Mouse (Mus musculus) liver, postnatal 0 days (tissue): ENCODE measurements around the gene Myh9. TPM values are rescaled to one million over a fixed set of nuclear protein-coding genes. Genes with fewer than 3 reads are reported as not detected.
A peak's percentile ranks its signal among the peaks of the same experiment; 100 is the strongest.

Source experiments
- ATAC-seq: fragments of 200-750 bp; cut with Nextera tagmentation; 2 replicates; pipeline ENCODE4 v1.8.0; 2017; ENCODE audit warnings: mild to moderate bottlenecking, moderate library complexity
- DNase-seq: peaks from one replicate; pipeline ENCODE4 v3.0.0-alpha.2; 2016
- H3K27ac ChIP-seq: fragments of 300-500 bp; sonication (generic); 2 replicates; pipeline ENCODE4 v1.5.1; 2014; ENCODE audit warnings: antibody characterized with exemption, moderate library complexity, mild to moderate bottlenecking, low read depth
- H3K27me3 ChIP-seq: fragments of 300-500 bp; sonication (generic); 2 replicates; pipeline ENCODE4 v1.6.1; 2014; ENCODE audit warnings: low read length, control low read depth, mixed read lengths; ENCODE audit not compliant: insufficient read depth
- H3K36me3 ChIP-seq: fragments of 300-500 bp; sonication (generic); replicated peaks from 2 replicates; pipeline ENCODE4 v1.6.1; 2014; ENCODE audit warnings: mild to moderate bottlenecking, control low read depth, low read length, moderate library complexity, mixed read lengths; ENCODE audit not compliant: insufficient read depth
- H3K4me1 ChIP-seq: fragments of 300-500 bp; sonication (generic); 2 replicates; pipeline ENCODE4 v1.6.1; 2014; ENCODE audit warnings: antibody characterized with exemption, mild to moderate bottlenecking, control low read depth; ENCODE audit not compliant: insufficient read depth
- H3K4me2 ChIP-seq: fragments of 300-500 bp; sonication (generic); 2 replicates; pipeline ENCODE4 v1.6.1; 2014; ENCODE audit warnings: low read depth, mild to moderate bottlenecking, low read length, moderate library complexity, mixed read lengths
- H3K4me3 ChIP-seq: fragments of 300-500 bp; sonication (generic); 2 replicates; pipeline ENCODE4 v1.5.1; 2014; ENCODE audit warnings: low read depth, low read length
- H3K9ac ChIP-seq: fragments of 300-500 bp; sonication (generic); replicated peaks from 2 replicates; pipeline ENCODE4 v1.6.1; 2014; ENCODE audit warnings: mild to moderate bottlenecking, moderate library complexity
- H3K9me3 ChIP-seq: fragments of 300-500 bp; sonication (generic); 2 replicates; pipeline ENCODE4 v1.6.1; 2016; ENCODE audit warnings: mild to moderate bottlenecking, control low read depth, low read length, mixed read lengths
- CTCF ChIP-seq: sonication (generic); IDR thresholded peaks from 2 replicates; pipeline ENCODE4 v1.5.1; 2016; ENCODE audit warnings: antibody characterized with exemption, low read depth
- EP300 ChIP-seq: IDR thresholded peaks from 2 replicates; pipeline ENCODE4 v1.6.1; 2016; ENCODE audit warnings: antibody characterized with exemption, low read depth, mild to moderate bottlenecking
- WGBS: fragments of 180-500 bp; shearing (Covaris S2); extraction: QIAGEN DNeasy Blood & Tissue Kit; methylation state at CpG from one replicate; pipeline ENCODE4 v1.1.7; 2014; ENCODE audit not compliant: insufficient replicate concordance; 5-methylcytosine and 5-hydroxymethylcytosine counted together
- polyA plus RNA-seq: library from polyadenylated mRNA; unstranded; fragments of >200 nt; fragmentation: Nextera tagmentation; extraction: Ambion mirVana; gene quantifications from 2 replicates; pipeline ENCODE4 v1.2.1, GENCODE M21; 2015

Gene Myh9
- 17.7 and 22.4 TPM in 2 replicates for polyA plus RNA-seq

- no peaks in the 10 kb centered on the region for H3K36me3 ChIP-seq
- TF ChIP-seq CTCF: no peak
- TF ChIP-seq EP300: no peak; the same call in 1 of the 2 replicates
- ATAC-seq (peak; percentile 92), DNase-seq (peak; percentile 99)
- H3K9me3 ChIP-seq: no peaks in the 10 kb centered on the region
- H3K4me3 ChIP-seq: peak within 1 kb of the TSS; percentile 99
- peak within 1 kb of the TSS; percentile 98 for H3K27ac ChIP-seq
- WGBS: under 1% methylated on average over 44 of the region's 46 CpGs
- H3K27me3 ChIP-seq: no peaks in the 10 kb centered on the region
- H3K4me2 ChIP-seq: peak within 1 kb of the TSS; percentile 86
- peak within 1 kb of the TSS; percentile 98 for H3K9ac ChIP-seq
- H3K4me1 ChIP-seq: peaks cover 32% of the 10 kb centered on the region
Measured at GRCm38 (mm10) chr15:77842047-77842843, at the start of gene Myh9. TSS of gene Myh9 (minus strand) at chr15:77842175.

- Histone ChIP-seq H3K4me1 (peaks cover 5% of the 10 kb centered on the region), H3K9me3 (no peaks in the 10 kb centered on the region), H3K4me2 (no peak overlapping the region), H3K27me3 (no peaks in the 10 kb centered on the region), H3K9ac (no peak overlapping the region), H3K27ac (no peak overlapping the region), H3K36me3 (no peaks in the 10 kb centered on the region), H3K4me3 (no peak overlapping the region)
- DNase-seq (no peak), ATAC-seq (no peak; the same call in 1 of the 2 replicates)
- 68% methylated on average over 8 of the region's 8 CpGs for WGBS
- TF ChIP-seq CTCF (no peak), EP300 (no peak)
Measured at GRCm38 (mm10) chr15:77891766-77892165, 49.8 kb upstream of the Myh9 start.

- ATAC-seq: no peak
- Histone ChIP-seq H3K9me3 (no peaks in the 10 kb centered on the region), H3K9ac (no peak overlapping the region), H3K27ac (no peak overlapping the region), H3K27me3 (no peaks in the 10 kb centered on the region), H3K4me3 (no peak overlapping the region), H3K36me3 (no peaks in the 10 kb centered on the region), H3K4me2 (no peak overlapping the region; the same call in 1 of the 2 replicates), H3K4me1 (peaks cover 8% of the 10 kb centered on the region)
- TF ChIP-seq CTCF: no peak
- DNase-seq: no peak
- WGBS: 52% methylated on average over 4 of the region's 4 CpGs
Measured at GRCm38 (mm10) chr15:77889761-77890422, 47.9 kb upstream of the Myh9 start.

GRCm38 (mm10) chr15:77888286-77888685, 46.3 kb upstream of the Myh9 start:
- TF ChIP-seq EP300 (no peak), CTCF (no peak)
- no peaks in the 10 kb centered on the region for H3K9me3 ChIP-seq
- no peak overlapping the region for H3K4me3 ChIP-seq
- no peaks in the 10 kb centered on the region for H3K27me3 ChIP-seq
- H3K4me1 ChIP-seq: peaks cover 7% of the 10 kb centered on the region; the same call in 1 of the 2 replicates
- H3K27ac ChIP-seq: no peak overlapping the region
- no peak overlapping the region for H3K9ac ChIP-seq
- ATAC-seq (no peak), DNase-seq (no peak)
- no peaks in the 10 kb centered on the region for H3K36me3 ChIP-seq
- 71% methylated on average over 7 of the region's 7 CpGs for WGBS
- no peak overlapping the region for H3K4me2 ChIP-seq

GRCm38 (mm10) chr15:77887093-77887488, 45.1 kb upstream of the Myh9 start:
- ATAC-seq: no peak
- H3K4me3 ChIP-seq: no peak overlapping the region
- no peak overlapping the region for H3K4me2 ChIP-seq
- H3K27ac ChIP-seq: no peak overlapping the region
- DNase-seq: no peak
- no peaks in the 10 kb centered on the region for H3K9me3 ChIP-seq
- H3K27me3 ChIP-seq: no peaks in the 10 kb centered on the region
- no peak overlapping the region for H3K9ac ChIP-seq
- H3K36me3 ChIP-seq: no peaks in the 10 kb centered on the region
- 64% methylated on average over 1 of the region's 1 CpGs for WGBS
- peaks cover 9% of the 10 kb centered on the region for H3K4me1 ChIP-seq
- no peak for TF ChIP-seq CTCF
- no peak for TF ChIP-seq EP300

GRCm38 (mm10) chr15:77886369-77887092, 44.6 kb upstream of the Myh9 start:
- peak overlapping the region; percentile 39 for H3K27ac ChIP-seq
- no peak overlapping the region for H3K4me3 ChIP-seq
- DNase-seq: no peak
- 69% methylated on average over 5 of the region's 5 CpGs for WGBS
- no peaks in the 10 kb centered on the region for H3K27me3 ChIP-seq
- H3K9ac ChIP-seq: no peak overlapping the region
- TF ChIP-seq CTCF (no peak), EP300 (no peak)
- no peak overlapping the region for H3K4me2 ChIP-seq
- H3K4me1 ChIP-seq: peaks cover 12% of the 10 kb centered on the region
- ATAC-seq: no peak
- H3K9me3 ChIP-seq: no peaks in the 10 kb centered on the region
- no peaks in the 10 kb centered on the region for H3K36me3 ChIP-seq
